ENCODE assay signal across 30 mouse cellular contexts in the genomic region with DNA sequence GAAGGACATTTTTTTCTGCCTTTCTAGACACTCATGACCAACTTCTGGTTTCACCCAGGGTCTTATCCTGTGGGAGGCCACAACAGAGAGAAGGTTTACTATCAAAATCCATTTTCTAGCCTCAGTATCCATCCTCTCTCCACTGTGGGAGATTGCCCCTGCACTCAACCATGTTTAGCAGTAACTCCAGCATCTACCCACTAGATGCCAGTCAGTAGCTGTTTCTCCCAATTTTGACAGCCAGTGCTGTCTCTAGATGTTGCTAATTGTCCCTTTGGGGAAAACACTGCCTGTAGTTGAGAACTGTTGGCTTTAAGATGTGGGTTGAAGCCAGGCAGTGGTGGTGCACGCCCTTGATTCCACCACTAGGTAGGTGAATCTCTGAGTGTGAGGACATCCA. TPM values are rescaled to one million over a fixed set of nuclear protein-coding genes. Genes with fewer than 3 reads are reported as not detected.
DNase-seq lines count a peak whose midpoint lies in the region; ATAC-seq and TF ChIP-seq lines count a peak whose summit lies in the region.
"Had no signal": no experiment of that assay in that cellular context is flagged by ENCODE, and none has a peak within 500 bp of the region (broad histone marks: within the 10 kb centered on the region; RNA-seq: fewer than 3 reads in every experiment).

No protein-coding gene starts in this region.

- H3K36me3 ChIP-seq in kidney, postnatal 0 days (ENCODE audit: insufficient read depth, low read length): no peaks in the 10 kb centered on the region
- H3K36me3 ChIP-seq in liver, postnatal 0 days (replicated peaks; ENCODE audit: insufficient read depth, low read length): no peaks in the 10 kb centered on the region
- H3K36me3 ChIP-seq in liver, embryonic 11.5 days (ENCODE audit: control insufficient read depth, insufficient read depth, low read length): no peaks in the 10 kb centered on the region
- no peaks in the 10 kb centered on the region for H3K36me3 ChIP-seq in MEL (ENCODE audit: control insufficient read depth in 1 of 2, insufficient read depth in 2 of 2, low read length in 2 of 2)
- H3K36me3 ChIP-seq: embryonic facial prominence, embryonic 10.5 days; embryonic facial prominence, embryonic 15.5 days; forebrain, embryonic 12.5 days; G1E; hindbrain, embryonic 15.5 days; midbrain, embryonic 10.5 days; neural tube, embryonic 12.5 days had no signal

- WGBS in kidney, postnatal 0 days: 83% methylated on average over 1 of the region's 1 CpGs
- 81% methylated on average over 1 of the region's 1 CpGs for WGBS in liver, postnatal 0 days (ENCODE audit: insufficient replicate concordance)
- 72% methylated on average over 1 of the region's 1 CpGs for WGBS in liver, embryonic 11.5 days

- no peak overlapping the region for H3K4me3 ChIP-seq in kidney, postnatal 0 days (replicated peaks; ENCODE audit: low read depth, low read length)
- H3K4me3 ChIP-seq in liver, postnatal 0 days (ENCODE audit: low read depth, low read length): no peak overlapping the region
- no peak overlapping the region for H3K4me3 ChIP-seq in liver, embryonic 11.5 days (ENCODE audit: low read depth, low read length)
- H3K4me3 ChIP-seq in MEL (ENCODE audit: control insufficient read depth in 1 of 2, insufficient read depth in 1 of 2, low read depth in 2 of 2, low read length in 2 of 2): no peak overlapping the region
- H3K4me3 ChIP-seq: embryonic facial prominence, embryonic 10.5 days; embryonic facial prominence, embryonic 15.5 days; forebrain, embryonic 12.5 days; hindbrain, embryonic 15.5 days; midbrain, embryonic 10.5 days; myocyte; neural tube, embryonic 12.5 days had no signal

- no peak for TF ChIP-seq POLR2A in MEL (IDR thresholded peaks at IDR 0.05; ENCODE audit: control insufficient read depth in 1 of 2, insufficient read depth in 1 of 2, low read depth in 1 of 2, low read length in 2 of 2, poor library complexity in 1 of 2)

- H3K4me1 ChIP-seq in kidney, postnatal 0 days (replicated peaks; ENCODE audit: insufficient read depth, low read length): no peaks in the 10 kb centered on the region
- no peaks in the 10 kb centered on the region for H3K4me1 ChIP-seq in liver, postnatal 0 days (ENCODE audit: insufficient read depth)
- H3K4me1 ChIP-seq in liver, embryonic 11.5 days (replicated peaks; ENCODE audit: control insufficient read depth, insufficient read depth, low read length): no peaks in the 10 kb centered on the region
- no peaks in the 10 kb centered on the region for H3K4me1 ChIP-seq in MEL (ENCODE audit: control insufficient read depth in 1 of 2, insufficient read depth in 2 of 2, low read length in 2 of 2)
- H3K4me1 ChIP-seq: embryonic facial prominence, embryonic 15.5 days; forebrain, embryonic 12.5 days; hindbrain, embryonic 15.5 days; midbrain, embryonic 10.5 days; neural tube, embryonic 12.5 days had no signal

- no peak overlapping the region for H3K27ac ChIP-seq in kidney, postnatal 0 days
- no peak overlapping the region for H3K27ac ChIP-seq in liver, postnatal 0 days (ENCODE audit: low read depth)
- H3K27ac ChIP-seq in liver, embryonic 11.5 days (ENCODE audit: low read depth, low read length): no peak overlapping the region
- no peak overlapping the region for H3K27ac ChIP-seq in MEL (ENCODE audit: control insufficient read depth, low read depth, low read length)
- H3K27ac ChIP-seq: embryonic facial prominence, embryonic 10.5 days; embryonic facial prominence, embryonic 15.5 days; forebrain, embryonic 12.5 days; hindbrain, embryonic 15.5 days; midbrain, embryonic 10.5 days; neural tube, embryonic 12.5 days had no signal

- no peaks in the 10 kb centered on the region for H3K9me3 ChIP-seq in kidney, postnatal 0 days (replicated peaks; ENCODE audit: low read length)
- H3K9me3 ChIP-seq in liver, postnatal 0 days (ENCODE audit: low read length): no peaks in the 10 kb centered on the region
- no peaks in the 10 kb centered on the region for H3K9me3 ChIP-seq in liver, embryonic 11.5 days (ENCODE audit: control insufficient read depth, low read length)
- H3K9me3 ChIP-seq in MEL (replicated peaks; ENCODE audit: insufficient read depth, low read length): no peaks in the 10 kb centered on the region
- H3K9me3 ChIP-seq: embryonic facial prominence, embryonic 10.5 days; embryonic facial prominence, embryonic 15.5 days; forebrain, embryonic 12.5 days; G1E; hindbrain, embryonic 15.5 days; midbrain, embryonic 10.5 days; neural tube, embryonic 12.5 days had no signal

- no peak for DNase-seq in kidney, postnatal 0 days (ENCODE audit: low spot score)
- no peak for DNase-seq in kidney, postnatal 4 days
- no peak for DNase-seq in liver, postnatal 0 days
- DNase-seq in liver, embryonic 11.5 days (ENCODE audit: low spot score): no peak
- DNase-seq in MEL (ENCODE audit: low read depth, low spot score): no peak
- peak; percentile 19 for DNase-seq in brain, adult 2 months (ENCODE audit: low read depth, low spot score)
- no peak for DNase-seq in cerebellum, postnatal 14 days
- DNase-seq: adrenal gland, postnatal 25 days; cerebellum, adult 18-20 months; cerebellum, postnatal 10 days; gastrocnemius, postnatal 25 days; kidney, adult 8-10 months; kidney, postnatal 10 days; left cerebral cortex, postnatal 4 days; liver; lung, adult 18-20 months; lung, postnatal 10 days; right cerebral cortex, adult 18-20 months; spleen, adult 18-20 months; thymus, postnatal 36 days had no signal

- TF ChIP-seq EP300 in liver, postnatal 0 days (IDR thresholded peaks at IDR 0.05; ENCODE audit: low read depth): no peak
- no peak for TF ChIP-seq EP300 in MEL (IDR thresholded peaks at IDR 0.05; ENCODE audit: low read depth in 1 of 2, low read length in 2 of 2)

- no peaks in the 10 kb centered on the region for H3K27me3 ChIP-seq in kidney, postnatal 0 days (ENCODE audit: insufficient read depth, low read length)
- H3K27me3 ChIP-seq in liver, postnatal 0 days (ENCODE audit: insufficient read depth, low read length): no peaks in the 10 kb centered on the region
- no peaks in the 10 kb centered on the region for H3K27me3 ChIP-seq in liver, embryonic 11.5 days (replicated peaks; ENCODE audit: control insufficient read depth, insufficient read depth, low read length)
- peaks cover 0 to 2% of the 10 kb centered on the region in 2 experiments; a peak in 1 of 4 replicates for H3K27me3 ChIP-seq in MEL (ENCODE audit: control insufficient read depth in 1 of 2, insufficient read depth in 2 of 2, low read length in 2 of 2)
- H3K27me3 ChIP-seq: embryonic facial prominence, embryonic 15.5 days; forebrain, embryonic 12.5 days; hindbrain, embryonic 15.5 days; neural tube, embryonic 12.5 days had no signal

- no peak overlapping the region for H3K9ac ChIP-seq in kidney, postnatal 0 days (ENCODE audit: low read depth, low read length)
- no peak overlapping the region for H3K9ac ChIP-seq in liver, postnatal 0 days (replicated peaks)
- no peak overlapping the region for H3K9ac ChIP-seq in liver, embryonic 11.5 days (ENCODE audit: low read depth, low read length)
- H3K9ac ChIP-seq in MEL (ENCODE audit: control insufficient read depth, low read depth, low read length, poor library complexity, severe bottlenecking): no peak overlapping the region
- H3K9ac ChIP-seq: embryonic facial prominence, embryonic 15.5 days; forebrain, embryonic 12.5 days; hindbrain, embryonic 15.5 days; neural tube, embryonic 12.5 days had no signal

- no peak for ATAC-seq in kidney, postnatal 0 days (replicated peaks; ENCODE audit: low FRiP score, low read depth)
- ATAC-seq in liver, postnatal 0 days: no peak
- ATAC-seq in liver, embryonic 11.5 days (replicated peaks; ENCODE audit: low FRiP score): no peak
- ATAC-seq: midbrain, embryonic 16.5 days had no signal

- peak; percentile 25; the same call in 1 of the 2 replicates for TF ChIP-seq CTCF in kidney, postnatal 0 days (IDR thresholded peaks at IDR 0.05; ENCODE audit: low read depth)
- TF ChIP-seq CTCF in liver, postnatal 0 days (IDR thresholded peaks at IDR 0.05; ENCODE audit: low read depth): peak; percentile 27; the same call in 1 of the 2 replicates
- TF ChIP-seq CTCF in MEL (IDR thresholded peaks at IDR 0.05 in 2 of 3, conservative IDR thresholded peaks at IDR 0.05 in 1 of 3; ENCODE audit: control insufficient read depth in 1 of 3, insufficient read depth in 1 of 3, low read depth in 2 of 3, low read length in 3 of 3, poor library complexity in 1 of 3, severe bottlenecking in 1 of 3): peak in 1 of 3 experiments; percentile 24; a peak in 1 of 6 replicates

- no peak overlapping the region for H3K4me2 ChIP-seq in kidney, postnatal 0 days (ENCODE audit: low read length)
- no peak overlapping the region for H3K4me2 ChIP-seq in liver, postnatal 0 days (ENCODE audit: low read depth, low read length)
- H3K4me2 ChIP-seq in liver, embryonic 11.5 days: no peak overlapping the region
- H3K4me2 ChIP-seq: embryonic facial prominence, embryonic 15.5 days; forebrain, embryonic 12.5 days; heart, embryonic 11.5 days; hindbrain, embryonic 15.5 days; neural tube, embryonic 12.5 days had no signal

- TF ChIP-seq RAD21 in MEL (IDR thresholded peaks at IDR 0.05; ENCODE audit: low read depth, low read length): peak; percentile 21

- no peaks in the 10 kb centered on the region for H3K79me2 ChIP-seq in MEL (ENCODE audit: control insufficient read depth, insufficient read depth, low read length, poor library complexity)

TF ChIP-seq in MEL, 35 proteins besides CTCF, POLR2A, EP300 and RAD21 (continues in another document):
- TF ChIP-seq MYB (IDR thresholded peaks at IDR 0.05; ENCODE audit: low read depth, low read length) (no peak), TAL1 (IDR thresholded peaks at IDR 0.05; ENCODE audit: low read length) (no peak), UBTF (IDR thresholded peaks at IDR 0.05; ENCODE audit: borderline replicate concordance, insufficient read depth, low read depth, low read length) (no peak), MAX (IDR thresholded peaks at IDR 0.05; ENCODE audit: low read length) (no peak), MYC (IDR thresholded peaks at IDR 0.05; ENCODE audit: low read depth, low read length) (no peak)

RNA-seq across cellular contexts. Expression of a gene that starts 32.9 kb away (rescaled TPM):
- 17.3 and 18.7 TPM in 2 replicates for polyA plus RNA-seq in kidney, postnatal 0 days (2015; fragmentation: Nextera tagmentation; extraction: Ambion mirVana)
- polyA plus RNA-seq in liver, postnatal 0 days (2015; fragmentation: Nextera tagmentation; extraction: Ambion mirVana): 9.5 TPM in 2 replicates
- polyA plus RNA-seq in liver, embryonic 11.5 days (2014; fragmentation: Nextera tagmentation; extraction: Ambion mirVana): 19.6 and 19.9 TPM in 2 replicates
- 13.3 and 14.9 TPM in 2 replicates for total RNA-seq in MEL (2012; rRNA removed)
- polyA plus RNA-seq in MEL (2012; ENCODE audit: insufficient read depth in 1 of 2, insufficient read length in 2 of 2, low read depth in 1 of 2, low replicate concordance in 2 of 2, missing spikeins in 1 of 2): 10 to 100 TPM in 1 of 2 experiments, not detected in 1; 15.5 TPM

RNA-seq across cellular contexts. Expression of a gene that starts 43.2 kb away (rescaled TPM):
- 38.9 and 39.5 TPM in 2 replicates for polyA plus RNA-seq in kidney, postnatal 0 days (2015; fragmentation: Nextera tagmentation; extraction: Ambion mirVana)
- polyA plus RNA-seq in liver, postnatal 0 days (2015; fragmentation: Nextera tagmentation; extraction: Ambion mirVana): 9.3 and 9.9 TPM in 2 replicates
- polyA plus RNA-seq in liver, embryonic 11.5 days (2014; fragmentation: Nextera tagmentation; extraction: Ambion mirVana): 37.1 and 38.6 TPM in 2 replicates
- 34.4 and 38.2 TPM in 2 replicates for total RNA-seq in MEL (2012; rRNA removed)
- polyA plus RNA-seq in MEL (2012; ENCODE audit: insufficient read depth in 1 of 2, insufficient read length in 2 of 2, low read depth in 1 of 2, low replicate concordance in 2 of 2, missing spikeins in 1 of 2): 100 to 1,000 TPM in 1 of 2 experiments, 10 to 100 TPM in 1; 25.5 to 157 TPM
